Mouse (Mus musculus) CH12.LX (cell line): Measurements from ENCODE around the gene Gatad1. TPM values are rescaled to one million over a fixed set of nuclear protein-coding genes. Genes with fewer than 3 reads are reported as not detected.

Experiments
- DNase-seq: peaks from one replicate; pipeline ENCODE4 v3.0.0-alpha.2; 2013; ENCODE audit errors: extremely low read depth
- H3K27ac ChIP-seq: 2 replicates; pipeline ENCODE4 v1.5.1; 2012; ENCODE audit warnings: low read depth, mild to moderate bottlenecking, control low read depth, moderate library complexity; ENCODE audit not compliant: insufficient read depth
- H3K27me3 ChIP-seq: replicated peaks from 2 replicates; pipeline ENCODE3; 2012; ENCODE audit warnings: inconsistent platforms
- H3K36me3 ChIP-seq, 2 experiments: replicated peaks in 1 of 2; 2 replicates each; pipeline versions ENCODE3 to v1.6.1; 2012; ENCODE audit warnings: inconsistent platforms in 1 of 2, low read length in 1 of 2, mild to moderate bottlenecking in 1 of 2, mixed read lengths in 1 of 2, moderate library complexity in 1 of 2; ENCODE audit not compliant: control insufficient read depth in 1 of 2, insufficient read depth in 1 of 2
- H3K4me1 ChIP-seq, 2 experiments: 2 replicates each; pipeline ENCODE4 v1.6.1; 2012; ENCODE audit warnings: inconsistent platforms in 1 of 2, moderate library complexity in 1 of 2; ENCODE audit not compliant: insufficient read depth in 2 of 2, control insufficient read depth in 1 of 2
- H3K4me2 ChIP-seq: 2 replicates; pipeline ENCODE4 v1.6.1; 2012; ENCODE audit warnings: low read depth, mild to moderate bottlenecking, control low read depth; ENCODE audit not compliant: poor library complexity, insufficient read depth, severe bottlenecking
- H3K4me3 ChIP-seq, 3 experiments: fragments of 150-350 bp in 1 of 3; sonication (generic) in 1 of 3; replicated peaks in 1 of 3; 2 replicates each; pipeline versions ENCODE3 to v1.5.1; 2011 to 2012; ENCODE audit warnings: low read depth in 2 of 3, low read length in 2 of 3, mild to moderate bottlenecking in 2 of 3, moderate library complexity in 2 of 3, control low read depth in 1 of 3, improper control_type of control experiment in 1 of 3, inconsistent platforms in 1 of 3, mixed read lengths in 1 of 3; ENCODE audit not compliant: poor library complexity in 1 of 3
- H3K79me2 ChIP-seq: replicated peaks from 2 replicates; pipeline ENCODE4 v1.6.1; 2012; ENCODE audit warnings: mild to moderate bottlenecking, moderate library complexity; ENCODE audit not compliant: control insufficient read depth, poor library complexity, insufficient read depth, severe bottlenecking; ENCODE audit errors: extremely low read depth
- H3K9ac ChIP-seq: 2 replicates; pipeline ENCODE4 v1.6.1; 2012; ENCODE audit warnings: low read depth, mild to moderate bottlenecking, control low read depth, moderate library complexity; ENCODE audit not compliant: insufficient read depth
- H3K9me3 ChIP-seq: replicated peaks from 2 replicates; pipeline ENCODE3; 2012; ENCODE audit warnings: low read length, inconsistent platforms, mixed read lengths
- BHLHE40 ChIP-seq: IDR thresholded peaks from 2 replicates; pipeline ENCODE4 v1.6.1; 2011; ENCODE audit warnings: mild to moderate bottlenecking, low read depth, low read length, improper control_type of control experiment
- CHD2 ChIP-seq: IDR thresholded peaks from 2 replicates; pipeline ENCODE4 v1.6.1; 2011; ENCODE audit warnings: low read length, improper control_type of control experiment
- ELF1 ChIP-seq: IDR thresholded peaks from 2 replicates; pipeline ENCODE4 v1.6.1; 2014; ENCODE audit warnings: low read depth, mild to moderate bottlenecking, inconsistent platforms, low read length, improper control_type of control experiment
- ETS1 ChIP-seq: conservative IDR thresholded peaks from 2 replicates; pipeline ENCODE4 v1.6.1; 2012; ENCODE audit warnings: low read depth, mild to moderate bottlenecking, inconsistent platforms, low read length, improper control_type of control experiment, moderate library complexity
- GABPA ChIP-seq: IDR thresholded peaks from 2 replicates; pipeline ENCODE4 v1.6.1; 2012; ENCODE audit warnings: low read depth, low read length, improper control_type of control experiment, inconsistent platforms; ENCODE audit not compliant: insufficient replicate concordance
- HCFC1 ChIP-seq: IDR thresholded peaks from 2 replicates; pipeline ENCODE4 v1.6.1; 2012; ENCODE audit warnings: low read depth, mild to moderate bottlenecking, inconsistent platforms, low read length, improper control_type of control experiment
- IRF4 ChIP-seq: IDR thresholded peaks from 2 replicates; pipeline ENCODE4 v1.6.1; 2014; ENCODE audit warnings: low read depth, mild to moderate bottlenecking, inconsistent platforms, low read length, improper control_type of control experiment
- JUN ChIP-seq: IDR thresholded peaks from 2 replicates; pipeline ENCODE4 v1.6.1; 2011; ENCODE audit warnings: low read depth, mild to moderate bottlenecking, low read length, improper control_type of control experiment, moderate library complexity; ENCODE audit not compliant: insufficient read depth
- JUND ChIP-seq: conservative IDR thresholded peaks from 2 replicates; pipeline ENCODE4 v1.6.1; 2011; ENCODE audit warnings: low read depth, low read length, improper control_type of control experiment
- MAFK ChIP-seq: IDR thresholded peaks from 2 replicates; pipeline ENCODE4 v1.6.1; 2011; ENCODE audit warnings: low read length, improper control_type of control experiment; ENCODE audit not compliant: insufficient replicate concordance
- MAX ChIP-seq: IDR thresholded peaks from 2 replicates; pipeline ENCODE4 v1.6.1; 2011; ENCODE audit warnings: low read length, improper control_type of control experiment
- MAZ ChIP-seq: IDR thresholded peaks from 2 replicates; pipeline ENCODE4 v1.6.1; 2012; ENCODE audit warnings: low read depth, mild to moderate bottlenecking, inconsistent platforms, low read length, improper control_type of control experiment, moderate library complexity
- MEF2A ChIP-seq: IDR thresholded peaks from 2 replicates; pipeline ENCODE4 v1.6.1; 2014; ENCODE audit warnings: low read depth, mild to moderate bottlenecking, inconsistent platforms, low read length, improper control_type of control experiment, borderline replicate concordance
- MXI1 ChIP-seq: IDR thresholded peaks from 2 replicates; pipeline ENCODE4 v1.6.1; 2011; ENCODE audit warnings: mild to moderate bottlenecking, low read depth, low read length, improper control_type of control experiment
- MYC ChIP-seq: IDR thresholded peaks from 2 replicates; pipeline ENCODE4 v1.6.1; 2011; ENCODE audit warnings: low read depth, mild to moderate bottlenecking, improper control_type of control experiment, low read length
- NELFE ChIP-seq: IDR thresholded peaks from 2 replicates; pipeline ENCODE4 v1.6.1; 2011; ENCODE audit warnings: low read depth, low read length, improper control_type of control experiment
- PAX5 ChIP-seq: IDR thresholded peaks from 2 replicates; pipeline ENCODE4 v1.6.1; 2012; ENCODE audit warnings: low read length, inconsistent platforms, mixed read lengths
- POLR2A ChIP-seq: IDR thresholded peaks from 2 replicates; pipeline ENCODE4 v1.6.1; 2011; ENCODE audit warnings: low read depth, mild to moderate bottlenecking, improper control_type of control experiment, low read length
- RCOR1 ChIP-seq: conservative IDR thresholded peaks from 2 replicates; pipeline ENCODE4 v1.6.1; 2012; ENCODE audit warnings: low read depth, mild to moderate bottlenecking, inconsistent platforms, low read length, improper control_type of control experiment
- SIN3A ChIP-seq: IDR thresholded peaks from 2 replicates; pipeline ENCODE4 v1.6.1; 2012; ENCODE audit warnings: low read length, improper control_type of control experiment, inconsistent platforms
- SMC3 ChIP-seq: IDR thresholded peaks from 2 replicates; pipeline ENCODE4 v1.6.1; 2011; ENCODE audit warnings: low read depth, low read length, improper control_type of control experiment
- TBP ChIP-seq: conservative IDR thresholded peaks from 2 replicates; pipeline ENCODE4 v1.6.1; 2011; ENCODE audit warnings: low read depth, low read length, improper control_type of control experiment
- TCF12 ChIP-seq: IDR thresholded peaks from 2 replicates; pipeline ENCODE4 v1.6.1; 2014; ENCODE audit warnings: low read depth, mild to moderate bottlenecking, inconsistent platforms, low read length, improper control_type of control experiment
- UBTF ChIP-seq: IDR thresholded peaks from 2 replicates; pipeline ENCODE4 v1.6.1; 2012; ENCODE audit warnings: low read depth, mild to moderate bottlenecking, inconsistent platforms, low read length, improper control_type of control experiment, moderate library complexity
- USF2 ChIP-seq: conservative IDR thresholded peaks from 2 replicates; pipeline ENCODE4 v1.6.1; 2011; ENCODE audit warnings: low read depth, low read length, improper control_type of control experiment
- ZKSCAN1 ChIP-seq: IDR thresholded peaks from 2 replicates; pipeline ENCODE4 v1.6.1; 2012; ENCODE audit warnings: low read depth, inconsistent platforms, low read length, improper control_type of control experiment, borderline replicate concordance
- ZMIZ1 ChIP-seq: IDR thresholded peaks from 2 replicates; pipeline ENCODE4 v1.6.1; 2012; ENCODE audit warnings: low read depth, mild to moderate bottlenecking, inconsistent platforms, low read length, improper control_type of control experiment
- ZNF384 ChIP-seq: IDR thresholded peaks from 2 replicates; pipeline ENCODE4 v1.6.1; 2012; ENCODE audit warnings: low read depth, low read length, improper control_type of control experiment, inconsistent platforms
- dilution Hi-C: fragments of 300-500 bp; cut with MboI; formaldehyde crosslinking; loops from 2 replicates; pipeline ENCODE4 v1.14.3; 2020; ENCODE audit warnings: low sequenced_read_pairs; ENCODE audit not compliant: extremely low pct_unique_long_range_greater_than_20kb, extremely low pct_ligation_motif_present
- in situ Hi-C: fragments of 300-500 bp; cut with MboI; formaldehyde crosslinking; loops from 3 replicates; pipeline ENCODE4 v1.14.3; 2019; ENCODE audit warnings: low sequenced_read_pairs, low pct_ligation_motif_present, low pct_unique_long_range_greater_than_20kb, mixed read lengths
- polyA plus RNA-seq: library from polyadenylated mRNA; unstranded; fragments of >175 nt; gene quantifications from 2 replicates; pipeline ENCODE4 v1.2.1, GENCODE M21; 2012; ENCODE audit warnings: low read depth; ENCODE audit not compliant: insufficient read length
- total RNA-seq, 2 experiments: library from RNA; depleted of rRNA; stranded (reverse); fragments of 300-350 nt in 1 of 2; fragments of >200 nt in 1 of 2; gene quantifications; 2 replicates each; pipeline ENCODE4 v1.2.3; 2012 to 2014

Gatad1 gene
- total and polyA plus RNA-seq, 3 experiments: 51.2 to 133 (median 97.3) TPM

DNA sequence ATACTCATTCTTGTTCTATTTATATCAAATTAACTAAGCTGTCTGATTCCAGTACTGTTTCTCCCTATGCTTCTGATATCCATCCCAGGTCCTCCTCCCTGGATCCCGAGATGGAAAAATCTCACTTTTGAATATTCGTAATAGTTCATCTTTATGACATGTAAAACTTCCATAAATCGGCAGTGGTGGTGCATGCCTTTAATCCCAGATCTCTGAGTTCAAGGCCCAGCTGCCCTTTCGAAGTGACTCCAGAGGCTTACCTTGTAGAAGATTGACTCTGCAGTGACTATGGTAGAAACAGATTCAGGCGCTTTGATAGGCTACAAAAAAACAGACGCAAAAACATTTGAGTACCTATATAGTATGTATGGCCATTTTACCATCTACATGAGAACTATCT is 12.4 kb downstream of the Gatad1 start:
- dilution Hi-C loops: no loop called here
- TF ChIP-seq RCOR1 (no peak), BHLHE40 (no peak), MAZ (no peak), USF2 (no peak), JUN (no peak), PAX5 (no peak), UBTF (no peak), CHD2 (no peak), TCF12 (no peak), NELFE (no peak), POLR2A (no peak), MEF2A (no peak), TBP (no peak), SMC3 (no peak), ELF1 (no peak), MAX (no peak), HCFC1 (no peak)
- TF ChIP-seq, all 38 proteins: peak for 0
- in situ Hi-C loops: loop anchor here (10.0 to 25.0 kb wide), 2 partner anchors 160 to 543 kb away; partner anchors contain the start of genes Ankib1, Krit1 and Mterf1b
- Histone ChIP-seq H3K4me2 (no peak overlapping the region), H3K9me3 (no peaks in the 10 kb centered on the region), H3K36me3 (peaks cover 35 to 50% of the 10 kb centered on the region in 2 experiments), H3K4me1 (peaks cover 0 to 22% of the 10 kb centered on the region in 2 experiments; a peak in 2 of 4 replicates), H3K4me3 (no peak overlapping the region), H3K27ac (no peak overlapping the region), H3K27me3 (no peaks in the 10 kb centered on the region), H3K9ac (no peak overlapping the region), H3K79me2 (peaks cover 17% of the 10 kb centered on the region)
- no peak for DNase-seq

DNA sequence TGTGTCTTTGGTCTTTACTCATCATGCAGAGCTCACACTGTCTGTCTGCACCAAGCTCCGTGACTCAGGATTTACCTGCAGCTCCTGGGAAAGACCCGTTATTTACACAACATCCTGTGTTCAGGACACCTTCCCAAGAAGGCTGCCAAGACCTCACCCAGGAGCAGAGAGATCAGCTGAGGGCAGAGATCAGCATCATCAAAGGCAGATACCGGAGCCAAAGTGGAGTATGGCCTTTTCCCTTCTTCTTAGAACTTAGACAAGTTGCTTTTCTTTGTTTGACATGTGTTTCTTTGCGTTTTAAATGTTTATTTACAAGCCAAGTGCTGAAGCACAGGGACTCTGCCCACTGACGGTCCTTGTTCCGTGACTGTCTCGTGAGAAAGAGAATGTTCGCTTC is 21.7 kb downstream of the Gatad1 start:
- no peak overlapping the region for H3K4me3 ChIP-seq
- no peak for DNase-seq
- dilution Hi-C loops (no loop called here), in situ Hi-C loops (loop anchor here (25.0 kb wide), 1 partner anchor 552 kb away; the partner anchor contains the start of gene Mterf1b)
- H3K4me1 ChIP-seq: peaks cover 0 to 3% of the 10 kb centered on the region in 2 experiments; a peak in 1 of 4 replicates
- no peaks in the 10 kb centered on the region for H3K9me3 ChIP-seq
- no peak overlapping the region for H3K4me2 ChIP-seq
- H3K79me2 ChIP-seq: no peaks in the 10 kb centered on the region
- H3K27ac ChIP-seq: no peak overlapping the region
- peaks cover 18 to 53% of the 10 kb centered on the region in 2 experiments for H3K36me3 ChIP-seq
- H3K9ac ChIP-seq: no peak overlapping the region
- H3K27me3 ChIP-seq: no peaks in the 10 kb centered on the region
- TF ChIP-seq ETS1 (no peak), TBP (no peak), HCFC1 (no peak), TCF12 (no peak), GABPA (no peak), MAFK (no peak), ZMIZ1 (no peak), JUND (no peak), SIN3A (no peak), MYC (no peak), IRF4 (no peak), MXI1 (no peak), ELF1 (no peak), ZKSCAN1 (no peak), ZNF384 (no peak)
